Mouse (Mus musculus) lung, embryonic 15.5 days (tissue): ENCODE results near the gene Alox5ap. TPM values are rescaled to one million over a fixed set of nuclear protein-coding genes. Genes with fewer than 3 reads are reported as not detected.

Experiments
- ATAC-seq: fragments of 200-750 bp; cut with Nextera tagmentation; 2 replicates; pipeline ENCODE4 v1.8.0; 2017; ENCODE audit warnings: moderate number of reproducible peaks, borderline replicate concordance; ENCODE audit not compliant: low FRiP score, low TSS enrichment; ENCODE audit errors: extremely low read depth
- H3K27ac ChIP-seq: fragments of 300-500 bp; sonication (generic); 2 replicates; pipeline ENCODE4 v1.5.1; 2015; ENCODE audit warnings: moderate library complexity, mild to moderate bottlenecking, inconsistent platforms
- H3K27me3 ChIP-seq: fragments of 300-500 bp; sonication (generic); 2 replicates; pipeline ENCODE4 v1.6.1; 2015; ENCODE audit warnings: inconsistent platforms
- H3K36me3 ChIP-seq: fragments of 300-500 bp; sonication (generic); 2 replicates; pipeline ENCODE4 v1.6.1; 2015; ENCODE audit warnings: inconsistent platforms
- H3K4me1 ChIP-seq: fragments of 300-500 bp; sonication (generic); 2 replicates; pipeline ENCODE4 v1.6.1; 2015; ENCODE audit warnings: inconsistent platforms
- H3K4me2 ChIP-seq: fragments of 300-500 bp; sonication (generic); 2 replicates; pipeline ENCODE4 v1.6.1; 2015; ENCODE audit warnings: inconsistent platforms, mild to moderate bottlenecking, moderate library complexity
- H3K4me3 ChIP-seq: fragments of 300-500 bp; sonication (generic); 2 replicates; pipeline ENCODE4 v1.5.1; 2015; ENCODE audit warnings: mild to moderate bottlenecking, inconsistent platforms
- H3K9ac ChIP-seq: fragments of 300-500 bp; sonication (generic); 2 replicates; pipeline ENCODE4 v1.6.1; 2015; ENCODE audit warnings: inconsistent platforms
- H3K9me3 ChIP-seq: fragments of 300-500 bp; sonication (generic); 2 replicates; pipeline ENCODE4 v1.6.1; 2016; ENCODE audit warnings: inconsistent platforms
- WGBS: fragments of 180-500 bp; shearing (Covaris S2); methylation state at CpG from one replicate; pipeline ENCODE4 v1.1.7; 2015; 5-methylcytosine and 5-hydroxymethylcytosine counted together
- polyA plus RNA-seq: library from polyadenylated mRNA; unstranded; fragments of >200 nt; fragmentation: Nextera tagmentation; extraction: Ambion mirVana; gene quantifications from 2 replicates; pipeline ENCODE4 v1.2.1, GENCODE M21; 2015

The Alox5ap gene
- polyA plus RNA-seq, 1 experiment from 2014 or later, result 22.4 TPM

DNA sequence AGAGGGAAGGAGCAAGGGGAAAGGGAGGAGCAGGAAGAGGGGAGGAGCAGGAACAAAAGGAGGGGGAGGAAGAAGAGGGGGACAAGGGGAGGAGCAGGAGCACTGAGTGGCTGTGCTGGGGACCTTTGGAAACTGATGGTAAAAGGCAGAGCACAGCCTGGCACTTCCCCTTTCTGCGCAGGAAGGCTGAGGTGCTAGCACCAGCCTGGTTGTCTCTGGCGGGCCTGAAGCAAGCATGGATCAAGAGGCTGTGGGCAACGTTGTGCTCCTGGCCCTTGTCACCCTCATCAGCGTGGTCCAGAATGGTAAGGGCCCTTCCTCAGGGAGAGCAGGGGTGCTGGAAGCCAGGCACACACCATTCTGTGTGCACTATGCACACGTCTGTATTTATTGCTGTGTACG, 312 bp downstream of the Alox5ap start:
- Histone ChIP-seq H3K4me3 (no peak overlapping the region), H3K27ac (no peak overlapping the region), H3K9ac (no peak overlapping the region), H3K36me3 (no peaks in the 10 kb centered on the region), H3K9me3 (no peaks in the 10 kb centered on the region), H3K27me3 (no peaks in the 10 kb centered on the region), H3K4me1 (no peaks in the 10 kb centered on the region), H3K4me2 (no peak overlapping the region)
- WGBS, result 51% methylated on average over 5 of the region's 6 CpGs
- ATAC-seq, result no peak

DNA sequence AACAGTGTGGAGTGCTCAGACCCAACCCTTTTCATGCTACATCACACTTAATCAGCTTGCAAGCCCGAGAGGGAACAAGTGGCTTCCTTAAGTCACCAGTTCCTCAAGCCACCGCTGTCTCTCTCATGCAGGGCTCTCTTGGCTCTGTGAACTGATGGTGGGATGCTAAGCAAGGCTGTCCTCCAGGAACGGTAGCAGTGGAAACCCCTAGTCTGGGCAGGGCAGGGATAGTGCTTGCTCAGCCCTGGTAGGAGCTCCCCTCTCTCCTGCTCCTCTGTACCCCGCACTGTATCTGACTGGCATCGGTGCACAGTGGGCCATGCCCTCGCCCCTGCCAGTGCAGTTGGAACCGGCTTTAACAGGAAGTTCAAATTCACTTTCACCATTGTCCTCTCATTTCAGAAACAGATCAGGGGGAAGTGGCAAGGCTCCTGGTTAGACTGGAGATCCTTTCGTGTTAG, 2.2 kb downstream of the Alox5ap start:
- H3K9ac ChIP-seq, result no peak overlapping the region
- H3K4me1 ChIP-seq, result no peaks in the 10 kb centered on the region
- H3K9me3 ChIP-seq, result no peaks in the 10 kb centered on the region
- peak; percentile 41; the same call in 1 of the 2 replicates for ATAC-seq
- H3K4me3 ChIP-seq, result no peak overlapping the region
- H3K36me3 ChIP-seq, result no peaks in the 10 kb centered on the region
- 71% methylated on average over 8 of the region's 8 CpGs for WGBS
- no peak overlapping the region for H3K4me2 ChIP-seq
- no peaks in the 10 kb centered on the region for H3K27me3 ChIP-seq
- H3K27ac ChIP-seq, result no peak overlapping the region

DNA sequence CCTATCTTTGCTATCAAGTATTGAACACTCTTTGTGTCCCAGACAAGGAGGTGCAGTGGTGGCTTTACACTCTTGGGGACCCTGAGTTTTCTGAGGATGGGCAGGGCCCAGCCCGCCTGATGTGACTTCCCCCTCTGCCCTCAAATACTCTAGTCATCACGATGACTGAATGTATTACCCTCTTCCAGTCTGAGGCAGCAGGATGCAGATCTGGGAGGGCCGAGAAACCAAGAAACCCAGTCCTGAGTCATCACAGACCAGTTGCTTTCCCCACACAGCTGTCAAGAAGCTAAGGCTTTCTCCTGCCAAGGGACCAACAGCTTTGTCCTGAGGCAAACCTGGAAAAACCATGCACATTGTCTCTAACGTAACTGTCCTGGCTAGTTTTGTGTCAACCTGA, 2.9 kb downstream of the Alox5ap start:
- Histone ChIP-seq H3K9me3 (no peaks in the 10 kb centered on the region), H3K4me1 (no peaks in the 10 kb centered on the region), H3K27ac (no peak overlapping the region), H3K4me3 (no peak overlapping the region), H3K4me2 (no peak overlapping the region), H3K9ac (no peak overlapping the region), H3K36me3 (no peaks in the 10 kb centered on the region), H3K27me3 (no peaks in the 10 kb centered on the region)
- WGBS, result 72% methylated on average over 4 of the region's 4 CpGs
- no peak for ATAC-seq

DNA sequence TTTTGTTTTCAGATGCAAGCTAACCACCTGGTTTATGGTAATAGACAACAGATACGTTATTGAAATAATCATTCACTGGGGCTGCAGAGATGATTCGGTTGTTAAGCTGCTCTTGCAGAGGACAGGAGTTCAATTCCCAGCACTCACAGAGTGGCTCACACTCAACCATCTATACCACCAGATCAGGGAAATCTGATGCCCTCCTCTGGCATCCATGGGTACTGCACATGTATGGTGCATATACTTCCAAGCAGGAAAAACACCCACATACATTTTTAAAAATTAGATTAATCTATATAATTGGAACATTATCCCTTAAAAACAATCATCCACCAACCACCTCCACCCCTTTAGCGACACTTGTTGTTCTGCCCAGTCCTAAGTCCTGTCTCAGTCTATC, 6.7 kb downstream of the Alox5ap start:
- Histone ChIP-seq H3K9me3 (no peaks in the 10 kb centered on the region), H3K9ac (no peak overlapping the region), H3K4me2 (no peak overlapping the region), H3K4me3 (no peak overlapping the region), H3K27ac (no peak overlapping the region), H3K4me1 (no peaks in the 10 kb centered on the region), H3K27me3 (no peaks in the 10 kb centered on the region), H3K36me3 (no peaks in the 10 kb centered on the region)
- WGBS, result 89% methylated on average over 3 of the region's 3 CpGs
- ATAC-seq, result no peak

DNA sequence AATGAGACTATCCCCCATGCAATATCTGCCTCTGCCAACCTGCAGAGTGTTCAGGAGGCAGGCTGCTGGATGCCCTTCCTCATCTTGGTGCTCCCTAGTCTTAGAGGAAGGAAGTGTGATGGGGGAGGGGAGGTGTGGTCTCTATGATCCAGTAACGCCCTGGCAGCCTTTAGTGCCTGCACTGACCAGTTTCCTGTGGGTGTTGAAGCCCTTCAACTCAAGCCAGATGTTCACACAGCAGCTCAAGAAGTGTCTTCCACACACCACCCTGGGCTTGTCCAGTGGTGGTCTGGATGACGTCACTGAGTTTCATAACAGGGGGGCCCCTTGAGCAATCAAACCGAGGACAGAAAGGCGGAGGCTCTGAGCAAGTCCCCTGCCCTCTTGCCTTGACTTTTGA, 8.0 kb downstream of the Alox5ap start:
- WGBS, result 59% methylated on average over 4 of the region's 4 CpGs
- H3K4me1 ChIP-seq, result no peaks in the 10 kb centered on the region
- H3K4me3 ChIP-seq, result no peak overlapping the region
- no peaks in the 10 kb centered on the region for H3K36me3 ChIP-seq
- no peak overlapping the region for H3K4me2 ChIP-seq
- no peak overlapping the region for H3K27ac ChIP-seq
- H3K9ac ChIP-seq, result no peak overlapping the region
- ATAC-seq, result no peak
- no peaks in the 10 kb centered on the region for H3K27me3 ChIP-seq
- no peaks in the 10 kb centered on the region for H3K9me3 ChIP-seq

DNA sequence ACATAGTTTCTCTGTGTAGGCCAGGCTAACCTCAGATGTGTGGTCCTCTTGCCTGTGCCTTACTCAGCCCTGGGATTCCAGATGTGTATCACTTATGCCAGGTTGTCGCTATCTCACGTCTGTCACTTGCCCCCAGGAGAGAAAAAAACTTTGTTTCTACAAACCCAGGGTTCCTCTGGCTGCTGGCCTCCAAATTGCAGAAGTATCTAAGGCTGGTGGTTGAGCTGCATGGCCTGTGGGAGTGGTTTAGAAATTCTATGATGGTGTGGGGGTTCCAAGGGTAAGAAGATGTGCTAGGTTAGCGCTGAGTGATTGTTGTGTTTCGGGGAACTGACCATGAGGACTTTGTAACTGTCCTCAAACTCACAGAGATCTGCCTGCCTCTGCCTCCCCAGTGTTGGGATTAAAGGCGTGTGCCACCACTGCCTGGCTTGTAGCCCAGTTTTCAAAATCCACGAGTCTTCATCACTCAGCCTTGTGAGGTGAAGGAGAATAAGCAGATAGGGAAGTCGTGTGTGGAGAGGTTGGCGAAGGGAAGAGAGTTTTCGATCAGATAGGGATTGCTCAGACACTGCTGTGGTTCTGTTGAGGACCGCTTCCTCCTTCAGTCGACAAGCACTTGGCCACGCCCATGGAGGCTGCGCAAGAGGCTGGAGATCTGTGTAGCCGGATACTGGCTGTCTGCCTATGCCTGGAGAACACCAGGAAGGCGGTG, 10.0 kb downstream of the Alox5ap start:
- 0 out of 2 replicates have a peak, but pooled peaks cover 2% of the 10 kb centered on the region for H3K4me1 ChIP-seq
- 81% methylated on average over 15 of the region's 15 CpGs for WGBS
- no peaks in the 10 kb centered on the region for H3K36me3 ChIP-seq
- ATAC-seq, result no peak
- no peak overlapping the region for H3K9ac ChIP-seq
- no peak overlapping the region for H3K4me3 ChIP-seq
- no peaks in the 10 kb centered on the region for H3K9me3 ChIP-seq
- H3K4me2 ChIP-seq, result no peak overlapping the region
- H3K27me3 ChIP-seq, result no peaks in the 10 kb centered on the region
- no peak overlapping the region for H3K27ac ChIP-seq

DNA sequence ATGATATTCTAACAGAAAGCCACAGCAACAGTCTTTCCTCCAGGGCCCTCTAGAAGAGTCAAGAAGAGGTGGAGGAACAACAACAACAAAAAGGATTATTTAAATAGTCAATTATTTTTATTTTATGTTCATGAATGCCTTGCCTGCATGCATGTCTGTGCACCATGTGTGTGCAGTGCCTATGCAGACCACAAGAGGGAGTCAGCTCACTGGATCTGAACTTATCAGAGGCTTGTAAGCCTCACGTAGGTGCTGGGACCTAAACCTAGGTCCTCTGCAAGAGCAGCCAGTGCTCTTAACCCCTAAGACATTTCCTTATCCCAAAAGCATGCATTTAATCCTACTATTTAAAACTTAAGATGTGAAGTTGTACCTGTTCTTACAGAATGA, 10.5 kb downstream of the Alox5ap start:
- Histone ChIP-seq H3K27me3 (no peaks in the 10 kb centered on the region), H3K9me3 (no peaks in the 10 kb centered on the region), H3K4me1 (0 out of 2 replicates have a peak, but pooled peaks cover 5% of the 10 kb centered on the region), H3K36me3 (no peaks in the 10 kb centered on the region), H3K27ac (no peak overlapping the region), H3K4me2 (no peak overlapping the region), H3K4me3 (no peak overlapping the region), H3K9ac (no peak overlapping the region)
- ATAC-seq, result no peak
- WGBS, result 82% methylated on average over 1 of the region's 1 CpGs

DNA sequence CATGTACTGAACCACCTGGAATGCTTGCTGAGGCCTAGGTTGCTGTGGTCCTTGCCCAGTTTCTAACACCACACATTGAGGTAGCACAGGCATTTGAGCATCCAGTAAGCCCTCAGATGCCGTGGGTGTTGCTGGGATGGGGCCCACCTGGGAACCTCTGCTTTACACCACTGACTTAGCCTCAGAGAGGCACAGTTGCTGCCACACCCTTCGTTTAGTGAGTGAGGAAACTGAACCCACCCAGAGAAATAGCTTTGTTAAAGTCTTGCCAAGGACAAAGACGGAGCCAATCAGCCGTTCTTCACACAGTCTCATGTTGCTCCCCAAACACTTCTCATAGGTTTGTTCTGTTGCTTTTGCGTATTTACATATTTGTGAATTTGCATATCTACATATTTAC, 13.0 kb downstream of the Alox5ap start:
- 68% methylated on average over 5 of the region's 5 CpGs for WGBS
- H3K9me3 ChIP-seq, result no peaks in the 10 kb centered on the region
- no peak overlapping the region for H3K27ac ChIP-seq
- H3K4me2 ChIP-seq, result no peak overlapping the region
- H3K4me1 ChIP-seq, result 0 out of 2 replicates have a peak, but pooled peaks cover 5% of the 10 kb centered on the region
- H3K4me3 ChIP-seq, result no peak overlapping the region
- no peak overlapping the region for H3K9ac ChIP-seq
- no peaks in the 10 kb centered on the region for H3K36me3 ChIP-seq
- ATAC-seq, result no peak
- no peaks in the 10 kb centered on the region for H3K27me3 ChIP-seq

DNA sequence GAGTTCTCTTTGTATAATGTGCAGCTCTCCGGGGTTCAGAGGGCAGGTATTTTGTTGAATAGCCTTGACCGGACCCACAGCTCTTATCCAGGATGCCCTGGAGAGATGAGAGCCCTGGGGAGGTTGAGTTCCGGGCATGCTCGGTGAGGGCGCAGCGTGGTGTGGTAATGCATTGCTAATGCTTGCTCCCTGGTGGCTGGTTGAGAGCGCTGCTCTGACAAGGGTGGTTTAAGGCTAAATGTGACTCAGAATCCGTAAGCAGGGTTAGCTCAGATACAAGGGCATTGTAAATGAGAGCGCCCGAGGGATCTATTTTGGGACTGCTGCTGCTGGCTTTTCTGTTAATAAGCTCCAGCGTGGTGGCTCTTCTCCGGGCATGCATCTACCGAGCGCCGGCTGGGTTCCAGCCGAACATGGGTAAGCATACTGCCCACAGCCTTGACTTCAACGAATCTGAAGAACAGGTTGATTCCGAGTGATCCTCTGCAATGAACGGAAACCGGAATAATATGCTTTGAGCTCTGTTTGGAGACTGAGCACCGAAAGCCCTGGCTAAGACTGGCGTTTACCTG, 14.8 kb downstream of the Alox5ap start:
- Histone ChIP-seq H3K4me1 (0 out of 2 replicates have a peak, but pooled peaks cover 5% of the 10 kb centered on the region), H3K27ac (no peak overlapping the region), H3K36me3 (no peaks in the 10 kb centered on the region), H3K9me3 (no peaks in the 10 kb centered on the region), H3K27me3 (no peaks in the 10 kb centered on the region), H3K4me3 (no peak overlapping the region), H3K4me2 (peak overlapping the region; percentile 13), H3K9ac (no peak overlapping the region)
- 41% methylated on average over 22 of the region's 22 CpGs for WGBS
- peak; percentile 41; the same call in 1 of the 2 replicates for ATAC-seq

DNA sequence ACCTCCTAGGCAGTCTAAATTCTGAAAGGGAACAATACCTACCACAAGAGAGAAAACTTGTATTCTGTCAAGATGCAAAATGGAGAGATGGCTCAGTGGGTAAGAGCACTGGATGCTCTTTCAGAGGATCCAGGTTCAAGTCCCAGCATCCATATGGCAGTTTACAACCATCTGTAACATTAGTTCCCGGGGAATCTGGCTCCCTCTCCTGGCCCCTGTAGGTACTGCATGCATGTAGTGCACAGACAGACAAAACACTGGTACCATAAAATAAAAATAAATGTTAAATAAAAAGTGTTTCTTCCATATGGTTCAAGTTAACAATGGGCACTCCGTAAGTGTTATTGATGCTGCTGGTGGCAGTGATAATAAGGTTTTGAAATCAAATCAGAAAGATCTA, 18.4 kb downstream of the Alox5ap start:
- no peak overlapping the region for H3K4me2 ChIP-seq
- H3K27me3 ChIP-seq, result peaks cover 7% of the 10 kb centered on the region; the same call in 1 of the 2 replicates
- H3K36me3 ChIP-seq, result no peaks in the 10 kb centered on the region
- no peaks in the 10 kb centered on the region for H3K9me3 ChIP-seq
- no peak overlapping the region for H3K27ac ChIP-seq
- peaks cover 10% of the 10 kb centered on the region for H3K4me1 ChIP-seq
- H3K9ac ChIP-seq, result no peak overlapping the region
- 85% methylated on average over 2 of the region's 2 CpGs for WGBS
- H3K4me3 ChIP-seq, result no peak overlapping the region
- no peak for ATAC-seq

DNA sequence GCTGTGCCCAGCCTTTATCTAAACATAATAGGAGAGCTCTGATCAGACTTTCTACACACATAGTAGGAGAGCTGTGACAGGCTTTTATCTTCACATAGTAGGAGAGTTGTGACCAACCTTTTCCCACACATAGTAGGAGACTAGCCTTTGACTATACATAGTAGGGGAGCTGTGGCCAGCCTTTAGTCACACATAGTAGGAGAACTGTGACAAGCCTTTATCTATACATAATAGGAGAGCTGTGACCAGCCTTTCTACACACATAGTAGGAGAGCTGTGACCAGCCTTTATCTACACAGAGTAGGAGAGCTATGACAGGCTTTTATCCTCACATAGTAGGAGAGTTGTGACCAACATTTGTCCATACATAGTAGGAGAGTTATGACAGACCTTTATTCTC, 19.3 kb downstream of the Alox5ap start:
- no peaks in the 10 kb centered on the region for H3K36me3 ChIP-seq
- peaks cover 10% of the 10 kb centered on the region for H3K4me1 ChIP-seq
- H3K9ac ChIP-seq, result no peak overlapping the region
- H3K4me3 ChIP-seq, result no peak overlapping the region
- H3K4me2 ChIP-seq, result no peak overlapping the region
- H3K27me3 ChIP-seq, result peaks cover 7% of the 10 kb centered on the region; the same call in 1 of the 2 replicates
- H3K9me3 ChIP-seq, result no peaks in the 10 kb centered on the region
- H3K27ac ChIP-seq, result no peak overlapping the region
- ATAC-seq, result no peak

DNA sequence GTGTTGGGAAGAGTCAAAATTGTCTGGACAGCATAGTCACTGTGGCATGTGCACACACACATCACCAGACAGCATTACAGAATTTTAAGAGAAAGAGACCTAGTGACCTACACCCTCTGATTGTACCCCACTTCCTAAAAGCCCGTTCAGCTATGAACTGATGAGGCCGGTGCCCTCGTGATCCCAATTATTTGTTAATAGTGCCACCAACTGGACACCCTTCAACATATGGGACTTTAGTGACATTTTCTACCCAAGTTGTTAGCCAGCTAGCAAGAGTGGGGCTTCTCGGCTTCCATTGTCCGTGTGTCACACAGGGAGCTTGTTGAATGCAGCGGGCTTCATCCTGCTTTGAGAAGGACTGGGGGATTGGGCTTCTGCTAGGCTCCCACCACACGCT, 21.5 kb downstream of the Alox5ap start:
- 39% methylated on average over 7 of the region's 7 CpGs for WGBS

More for the DNA sequence above, 21.5 kb downstream of the Alox5ap start:
- H3K36me3 ChIP-seq, result no peaks in the 10 kb centered on the region
- H3K9me3 ChIP-seq, result no peaks in the 10 kb centered on the region
- no peak overlapping the region for H3K4me2 ChIP-seq
- H3K4me1 ChIP-seq, result peaks cover 6% of the 10 kb centered on the region
- no peak overlapping the region for H3K4me3 ChIP-seq
- H3K27ac ChIP-seq, result no peak overlapping the region
- no peak for ATAC-seq
- H3K27me3 ChIP-seq, result peaks cover 7% of the 10 kb centered on the region; the same call in 1 of the 2 replicates
- no peak overlapping the region for H3K9ac ChIP-seq
